Mouse (Mus musculus) cerebellum, adult 8-10 months (tissue): ENCODE results near the gene Thsd7a.

Experiments used
- DNase-seq: peaks from one replicate; pipeline ENCODE4 v3.0.0; 2022

The Thsd7a gene

DNA sequence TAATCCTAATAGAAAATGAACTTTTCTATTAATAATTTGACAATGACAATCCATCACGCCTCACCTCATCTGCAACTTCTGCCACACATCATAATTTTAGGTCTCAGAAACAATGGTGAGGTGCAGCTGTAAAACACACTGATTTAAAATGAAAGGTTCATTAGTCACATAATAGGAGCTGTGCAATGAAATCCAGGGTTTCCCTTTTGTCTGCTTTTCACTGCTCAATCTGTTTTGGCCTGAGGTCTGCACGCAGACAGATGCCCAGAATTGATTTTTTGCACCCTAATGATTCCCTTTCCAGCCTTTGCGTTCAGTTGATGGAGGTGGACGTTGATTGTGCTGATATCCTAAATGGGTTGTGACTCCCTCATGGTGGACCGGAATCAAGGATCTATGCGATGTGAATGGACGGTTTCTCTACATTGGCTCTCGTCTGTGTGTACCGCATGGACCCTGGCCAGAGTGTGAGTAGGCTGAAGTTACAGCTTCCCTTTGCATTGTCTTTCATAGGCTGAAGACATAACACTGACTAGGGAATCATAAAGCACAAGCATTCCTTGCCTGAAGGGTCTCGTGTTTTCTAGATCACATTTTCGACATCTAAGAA, 120.5 kb downstream of the Thsd7a start:
- no peak for DNase-seq

GRCm38 (mm10) chr6:12606638-12607246, 142.5 kb downstream of the Thsd7a start:
- DNase-seq = no peak

DNA sequence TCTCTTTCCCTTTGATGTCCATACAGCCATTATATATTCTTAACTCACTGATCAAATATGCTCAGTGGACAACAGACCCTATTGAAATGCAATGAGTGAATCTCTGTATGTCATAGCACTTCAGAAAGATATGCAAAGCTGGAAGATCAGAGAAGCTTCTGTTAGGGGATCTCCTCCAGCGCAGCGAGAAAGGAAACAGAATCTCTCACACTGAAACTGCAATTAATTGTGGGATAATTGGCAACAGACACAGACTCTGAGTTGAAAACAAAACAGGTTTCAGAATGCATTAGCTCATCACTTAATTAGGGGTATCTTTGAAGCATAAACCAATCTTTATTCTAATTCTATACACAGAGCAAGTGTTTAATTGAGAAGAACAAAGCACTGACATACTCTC, 146.3 kb downstream of the Thsd7a start:
- no peak for DNase-seq

DNA sequence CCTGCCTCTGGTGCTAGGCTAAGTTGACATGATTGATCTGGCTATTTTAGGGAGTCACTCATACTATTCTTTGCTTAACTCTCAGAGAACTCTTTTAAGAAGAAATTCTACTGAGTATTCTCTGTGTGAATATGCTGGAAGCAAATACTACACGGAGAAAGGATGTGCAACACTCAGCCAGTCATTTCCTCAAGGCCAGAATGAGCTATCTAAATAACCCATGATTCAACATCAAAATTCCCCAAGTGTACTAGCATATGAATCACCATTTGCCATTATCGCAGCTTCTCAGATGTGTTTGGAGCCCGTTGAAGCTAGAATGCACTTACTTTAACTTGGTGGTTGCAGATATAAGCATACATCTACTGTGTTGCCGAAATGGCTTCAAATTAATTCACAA, 147.0 kb downstream of the Thsd7a start:
- DNase-seq = no peak

DNA sequence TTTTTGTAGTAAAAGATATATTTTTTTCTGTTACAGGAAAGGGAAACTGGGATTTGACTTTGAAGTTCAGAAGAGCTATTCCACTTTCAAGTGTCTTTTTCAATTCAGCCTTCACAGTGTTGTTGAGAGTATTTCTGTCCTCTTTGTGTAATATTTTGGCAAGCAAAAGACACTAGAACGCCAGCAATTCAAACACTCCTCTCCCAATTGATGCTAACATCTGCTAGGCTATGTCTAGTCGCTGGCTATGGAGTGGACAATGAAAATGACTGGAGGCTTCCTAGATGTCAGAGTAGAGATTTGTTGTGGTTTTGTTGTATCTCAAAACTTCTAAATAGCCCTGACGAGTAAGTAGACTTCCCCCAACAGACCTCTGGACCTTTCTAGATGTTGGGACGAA, 164.8 kb downstream of the Thsd7a start:
- no peak for DNase-seq

GRCm38 (mm10) chr6:12581143-12581542, 168.1 kb downstream of the Thsd7a start:
- DNase-seq = no peak

DNA sequence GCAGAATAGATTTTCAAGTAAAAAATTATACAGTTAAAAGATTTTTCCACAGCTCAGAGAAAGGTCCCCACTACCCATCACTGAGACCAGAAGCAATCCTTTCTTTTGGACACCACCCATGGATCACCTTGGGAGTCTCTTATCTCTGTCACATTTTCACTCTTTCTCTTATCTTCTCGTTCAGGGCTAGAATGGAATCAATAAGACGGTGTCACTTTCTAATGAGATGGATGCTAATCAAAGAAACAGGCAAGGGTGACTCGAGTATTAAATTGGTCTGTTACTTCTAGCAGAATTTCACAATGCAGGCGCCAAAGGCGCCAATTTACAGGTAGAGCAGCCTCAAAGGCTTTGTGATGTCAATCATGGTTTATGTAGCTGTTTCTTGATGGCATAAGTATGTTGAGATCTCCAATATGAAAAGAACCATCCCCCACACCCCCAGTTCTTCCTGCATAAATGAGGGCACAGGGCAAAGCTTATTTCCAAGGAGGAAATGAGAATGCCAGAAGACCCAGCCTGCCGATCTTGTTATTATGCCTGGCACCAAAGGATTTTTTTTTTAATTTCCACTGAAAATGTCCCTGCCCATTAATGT, 173.5 kb downstream of the Thsd7a start:
- DNase-seq = no peak

- no peak for DNase-seq
These were observed 177.0 kb downstream of the Thsd7a start for GRCm38 (mm10) chr6:12572202-12572601.

DNA sequence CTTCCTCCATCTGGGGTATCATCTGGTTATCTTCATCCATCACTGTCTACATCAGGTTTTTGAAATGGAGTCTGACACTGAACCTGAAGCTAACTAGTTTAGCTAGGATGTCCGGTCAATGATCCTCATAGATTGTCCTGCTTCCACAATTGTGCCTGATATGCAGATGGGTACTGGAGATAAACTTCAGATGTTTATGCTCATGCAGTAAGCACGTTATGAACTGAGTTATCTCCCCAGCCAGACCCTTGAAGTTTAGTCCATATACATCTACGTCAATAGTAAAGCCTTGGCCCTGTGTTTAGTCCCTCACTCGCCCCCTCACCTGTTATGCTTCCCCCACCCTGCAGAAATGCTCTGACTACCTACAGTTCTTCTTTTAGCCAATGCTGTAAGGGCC, 184.1 kb downstream of the Thsd7a start:
- DNase-seq = no peak

DNA sequence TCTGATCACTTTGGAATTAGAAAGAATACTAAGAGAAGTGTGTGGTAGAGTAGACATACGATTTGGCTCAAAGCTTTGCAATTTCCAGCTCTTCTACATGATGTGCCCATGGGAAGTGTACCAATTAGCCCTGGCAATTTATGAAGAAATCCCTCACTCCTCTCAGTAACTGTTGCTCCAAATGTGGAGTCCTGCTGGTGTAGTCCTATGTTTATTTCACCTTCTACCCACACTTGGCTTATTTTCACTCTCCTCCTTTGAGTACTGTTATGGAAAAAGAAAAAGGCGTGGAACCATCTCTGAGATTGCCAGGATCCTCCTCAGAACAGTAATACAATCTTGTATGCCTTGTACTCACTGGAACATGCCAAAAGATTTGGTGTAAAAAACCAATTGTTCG, 186.9 kb downstream of the Thsd7a start:
- DNase-seq = no peak

- no peak for DNase-seq
These were observed 188.7 kb downstream of the Thsd7a start for GRCm38 (mm10) chr6:12560500-12560899.

GRCm38 (mm10) chr6:12555114-12556099, 193.8 kb downstream of the Thsd7a start:
- DNase-seq = no peak

DNA sequence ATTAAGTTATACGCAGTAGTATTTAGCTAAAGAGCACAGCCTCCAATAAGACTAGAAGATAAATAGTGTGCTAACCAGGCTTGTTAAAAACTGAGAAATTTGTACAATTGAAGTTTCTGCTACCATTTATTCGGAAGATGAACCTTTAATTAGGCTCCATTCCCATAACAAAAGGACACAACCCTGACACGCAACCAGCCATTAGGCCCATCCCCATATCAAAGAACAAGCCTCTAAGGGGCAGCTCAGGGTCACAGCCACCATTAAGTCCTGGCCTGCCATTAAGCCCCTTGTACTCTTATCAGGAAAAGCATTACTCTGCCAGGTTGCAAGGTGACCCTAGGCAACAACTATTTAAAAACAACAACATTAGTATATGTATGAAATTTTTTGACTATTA, 198.0 kb downstream of the Thsd7a start:
- DNase-seq = no peak

DNA sequence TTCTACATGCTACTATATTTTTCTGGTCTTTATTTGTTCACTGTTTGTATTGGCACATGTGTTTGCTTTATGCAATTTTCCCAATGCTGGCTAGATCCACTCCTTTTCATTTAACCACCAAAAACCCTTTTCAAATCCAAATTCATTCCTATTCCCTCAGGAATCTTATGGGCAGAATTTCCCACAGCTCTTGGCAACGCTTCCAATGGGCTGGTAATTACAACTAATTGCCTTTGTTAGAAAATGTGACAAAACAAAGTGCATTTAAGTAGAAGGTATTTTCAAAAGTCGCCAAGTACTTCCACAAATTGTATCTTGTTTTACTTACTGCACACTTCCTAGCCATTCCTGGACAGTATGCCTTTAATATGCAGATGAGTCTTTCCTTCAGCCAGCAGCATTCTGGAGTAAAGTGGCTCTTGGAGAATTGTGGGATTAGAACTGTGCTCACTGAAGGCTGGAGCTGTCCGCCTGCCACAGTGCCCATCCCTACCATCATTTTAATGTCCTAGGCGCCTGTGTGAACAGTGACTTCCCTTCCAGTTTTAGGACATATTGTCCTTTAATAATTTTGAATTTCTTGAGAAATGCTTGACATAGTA, 199.1 kb downstream of the Thsd7a start:
- DNase-seq = no peak

DNA sequence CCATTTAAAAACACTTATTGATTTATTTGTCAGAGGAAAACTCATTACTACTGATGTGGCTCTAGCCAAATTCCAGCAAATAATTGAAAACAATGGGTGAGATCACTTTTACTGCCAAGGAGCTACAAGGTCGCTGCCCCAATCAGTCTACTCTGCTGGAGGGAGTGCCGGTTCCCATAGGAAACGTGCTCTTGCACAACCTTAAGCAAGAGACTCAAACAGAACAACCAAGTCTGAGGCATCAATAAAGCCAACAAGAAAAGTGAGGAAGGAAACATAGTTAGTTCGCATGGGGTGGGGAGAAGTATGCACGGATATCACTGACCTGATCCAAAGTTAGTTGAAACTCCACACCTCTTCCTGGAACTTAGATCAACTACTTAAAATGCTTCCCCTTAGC, 205.1 kb downstream of the Thsd7a start:
- no peak for DNase-seq

DNA sequence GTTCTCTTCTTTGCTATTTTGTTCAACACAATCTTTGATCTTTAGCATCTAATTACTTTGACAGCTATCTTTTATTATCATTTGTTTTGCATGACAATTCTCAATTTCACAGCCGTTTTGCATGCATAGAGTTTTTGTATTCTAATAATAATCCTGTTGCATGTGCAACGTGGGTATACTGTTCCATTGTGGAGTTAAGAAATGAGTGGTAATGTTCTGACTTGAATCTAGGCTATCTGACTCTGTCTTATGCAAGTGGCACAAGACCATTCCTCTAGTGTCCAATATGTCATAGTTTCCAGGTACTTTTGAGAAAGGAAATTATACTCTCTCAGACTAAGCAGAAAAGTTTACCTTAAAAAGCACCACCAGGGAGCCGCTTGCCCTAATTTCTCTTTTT, 206.7 kb downstream of the Thsd7a start:
- no peak for DNase-seq

DNA sequence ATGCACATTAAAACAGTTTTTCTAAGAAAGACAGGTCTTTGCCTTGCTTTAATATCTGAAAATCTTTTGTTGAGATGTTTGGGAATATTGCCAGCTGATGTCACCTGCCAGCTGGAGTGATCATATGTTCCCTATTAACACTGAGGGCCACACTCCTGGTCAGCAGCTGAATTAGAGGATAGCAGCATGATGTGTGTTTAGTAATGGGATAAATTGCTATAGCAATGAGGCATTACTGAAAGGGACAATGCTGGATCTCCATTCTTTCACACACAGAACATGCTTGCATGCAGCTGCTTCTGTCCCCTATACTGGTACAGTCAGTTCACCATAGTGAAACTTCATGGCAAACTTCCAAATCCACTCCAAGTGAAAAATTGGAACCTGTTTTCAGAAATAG, 230.1 kb downstream of the Thsd7a start:
- DNase-seq = peak; percentile 3

DNA sequence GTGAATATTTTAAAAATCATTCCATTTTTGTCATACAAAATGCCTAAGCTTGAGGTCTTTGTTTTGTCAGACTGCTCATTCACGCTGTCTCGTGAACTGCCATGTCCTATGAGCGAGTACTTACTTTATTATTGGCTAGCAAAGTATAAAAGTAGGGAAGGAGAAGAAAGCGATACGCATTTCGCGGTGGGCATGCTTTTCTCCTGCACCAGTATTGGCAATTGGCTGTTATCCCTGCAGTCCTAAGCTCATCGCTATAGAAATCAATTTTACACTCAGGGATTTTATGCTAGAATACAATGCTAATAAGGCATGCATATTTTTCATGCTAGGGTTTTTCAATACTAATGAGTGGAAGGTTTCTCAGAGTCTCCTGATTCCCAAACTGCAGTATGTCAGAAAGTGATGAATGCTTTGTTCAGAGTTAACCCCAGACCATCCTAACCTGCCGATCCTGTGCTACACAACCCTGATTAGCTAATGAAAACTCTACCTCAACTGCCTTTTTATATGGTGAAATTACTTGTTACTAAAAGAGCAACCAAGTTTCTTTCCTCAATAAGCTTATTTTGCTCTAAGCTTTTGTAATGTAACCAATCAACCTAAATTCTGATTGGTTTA, 230.8 kb downstream of the Thsd7a start:
- DNase-seq = no peak

DNA sequence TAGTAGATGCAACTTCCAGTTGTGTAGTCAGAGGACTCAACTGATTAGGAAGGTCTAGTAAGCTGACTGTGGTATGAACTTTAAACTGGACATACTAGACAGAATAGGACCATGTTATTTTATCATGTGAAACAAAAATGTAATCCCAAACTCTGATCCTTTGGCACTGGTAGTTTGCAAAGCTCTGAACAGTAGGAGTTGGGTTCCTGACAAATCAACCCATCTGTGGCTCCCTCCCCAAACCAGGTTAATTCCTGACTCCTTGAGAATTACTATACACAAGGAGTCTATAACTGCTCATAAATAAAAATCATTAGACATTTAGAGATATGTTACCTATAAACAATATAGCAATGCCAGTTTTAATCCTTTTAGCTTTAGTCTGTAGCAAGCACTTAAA, 231.5 kb downstream of the Thsd7a start:
- no peak for DNase-seq

GRCm38 (mm10) chr6:12506877-12507276, 242.3 kb downstream of the Thsd7a start:
- DNase-seq = no peak

DNA sequence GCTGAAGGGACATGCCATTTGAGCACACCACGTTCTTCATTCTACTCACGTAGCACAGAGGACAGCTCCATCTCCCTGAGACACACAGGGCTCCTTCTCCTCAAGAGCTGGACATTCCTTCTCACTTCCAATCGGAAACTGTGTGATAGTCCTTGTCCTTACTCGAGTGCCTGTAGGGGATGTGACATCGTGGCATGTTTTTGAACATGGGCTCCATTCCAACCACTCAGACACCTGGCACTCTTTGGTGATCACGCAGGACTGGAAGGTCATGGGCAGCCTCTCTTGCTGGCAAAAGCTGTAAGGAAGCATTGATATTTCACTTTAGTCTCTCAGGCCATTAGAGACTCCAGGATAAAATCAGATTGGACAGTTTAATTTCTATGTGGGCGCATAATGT, 245.3 kb downstream of the Thsd7a start:
- no peak for DNase-seq

GRCm38 (mm10) chr6:12500888-12501287, 248.3 kb downstream of the Thsd7a start:
- DNase-seq = no peak

- no peak for DNase-seq
These were observed 249.3 kb downstream of the Thsd7a start for GRCm38 (mm10) chr6:12499866-12500265.
